In genomic region chr5:132248069-132248468, GRCm38 (mm10) we compare ENCODE assay signal across 10 mouse cellular contexts.
"Had no signal": no experiment of that assay in that cellular context is flagged by ENCODE, and none has a peak within 500 bp of the region (broad histone marks: within the 10 kb centered on the region; RNA-seq: fewer than 3 reads in every experiment).

No protein-coding gene starts in this region.

- H3K9ac ChIP-seq: kidney, embryonic 15.5 days; liver, embryonic 12.5 days; midbrain, embryonic 13.5 days; stomach, embryonic 15.5 days had no signal

- H3K9me3 ChIP-seq: kidney, embryonic 15.5 days; liver, embryonic 12.5 days; midbrain, embryonic 13.5 days; stomach, embryonic 15.5 days had no signal

- DNase-seq: kidney, adult 2 months; kidney, postnatal 14 days; thymus, adult 2 months; thymus, postnatal 25 days had no signal

- H3K27me3 ChIP-seq: kidney, embryonic 15.5 days; liver, embryonic 12.5 days; midbrain, embryonic 13.5 days; stomach, embryonic 15.5 days had no signal

- H3K4me3 ChIP-seq: kidney, embryonic 15.5 days; left cerebral cortex, adult 2 months; liver, embryonic 12.5 days; midbrain, embryonic 13.5 days; stomach, embryonic 15.5 days had no signal

- ATAC-seq: intestine, embryonic 16.5 days; liver, embryonic 12.5 days; midbrain, embryonic 13.5 days had no signal

- H3K4me2 ChIP-seq: kidney, embryonic 15.5 days; liver, embryonic 12.5 days; midbrain, embryonic 13.5 days; stomach, embryonic 15.5 days had no signal

- H3K27ac ChIP-seq: kidney, embryonic 15.5 days; left cerebral cortex, adult 2 months; liver, embryonic 12.5 days; midbrain, embryonic 13.5 days; stomach, embryonic 15.5 days had no signal

- H3K36me3 ChIP-seq: kidney, embryonic 15.5 days; liver, embryonic 12.5 days; midbrain, embryonic 13.5 days; stomach, embryonic 15.5 days had no signal
